8 mouse cellular contexts compared by ENCODE assay signal in genomic region chr7:143756125-143757026, GRCm38 (mm10). TPM values are rescaled to one million over a fixed set of nuclear protein-coding genes. Genes with fewer than 3 reads are reported as not detected.
DNase-seq lines count a peak whose midpoint lies in the region; ATAC-seq and TF ChIP-seq lines count a peak whose summit lies in the region.

Gene Osbpl5, minus strand, starts transcription at chr7:143756985.

- WGBS in neural tube, embryonic 11.5 days, result 27% methylated on average over 22 of the region's 22 CpGs
- WGBS in heart, embryonic 10.5 days, result 22% methylated on average over 22 of the region's 22 CpGs

- DNase-seq in neural tube, embryonic 11.5 days (ENCODE audit: low spot score), result no peak
- DNase-seq in neural tube, embryonic 10.5 days (ENCODE audit: extremely low spot score, low spot score), result no peak
- DNase-seq in brain, embryonic 14.5 days (ENCODE audit: low read depth), result no peak
- DNase-seq in heart, embryonic 10.5 days (ENCODE audit: low spot score), result no peak
- no peak for DNase-seq in layer of hippocampus, postnatal 14 days (ENCODE audit: low spot score in 2 of 2)
- no peak for DNase-seq in cerebellum, postnatal 36 days
- no peak for DNase-seq in spleen, postnatal 4 days (ENCODE audit: low spot score in 2 of 2)

- H3K27me3 ChIP-seq in neural tube, embryonic 11.5 days (ENCODE audit: control insufficient read depth, insufficient read depth, low read length), result peaks cover 8% of the 10 kb centered on the region
- H3K27me3 ChIP-seq in heart, embryonic 10.5 days (ENCODE audit: insufficient read depth, poor library complexity, severe bottlenecking), result peaks cover 74% of the 10 kb centered on the region

- no peaks in the 10 kb centered on the region for H3K36me3 ChIP-seq in neural tube, embryonic 11.5 days (ENCODE audit: control insufficient read depth, insufficient read depth, low read length)
- H3K36me3 ChIP-seq in heart, embryonic 10.5 days, result no peaks in the 10 kb centered on the region

- peak within 1 kb of the TSS; percentile 58 for H3K4me2 ChIP-seq in neural tube, embryonic 11.5 days (ENCODE audit: low read depth)

- H3K9me3 ChIP-seq in neural tube, embryonic 11.5 days (ENCODE audit: control insufficient read depth, low read length), result no peaks in the 10 kb centered on the region
- no peaks in the 10 kb centered on the region for H3K9me3 ChIP-seq in heart, embryonic 10.5 days

- H3K4me1 ChIP-seq in neural tube, embryonic 11.5 days (ENCODE audit: control insufficient read depth, insufficient read depth, low read length), result peaks cover 3% of the 10 kb centered on the region; the same call in 1 of the 2 replicates
- H3K4me1 ChIP-seq in heart, embryonic 10.5 days, result peaks cover 37% of the 10 kb centered on the region

- peak within 1 kb of the TSS; percentile 23 for H3K4me3 ChIP-seq in neural tube, embryonic 11.5 days (ENCODE audit: low read depth, low read length)
- peak within 1 kb of the TSS; percentile 54 for H3K4me3 ChIP-seq in heart, embryonic 10.5 days

- H3K27ac ChIP-seq in neural tube, embryonic 11.5 days (ENCODE audit: low read depth, low read length), result no peak within 1 kb of the TSS
- H3K27ac ChIP-seq in heart, embryonic 10.5 days, result peak within 1 kb of the TSS; percentile 26; the same call in 1 of the 2 replicates

- no peak for TF ChIP-seq CTCF in brain, embryonic 14.5 days (IDR thresholded peaks at IDR 0.05; ENCODE audit: borderline replicate concordance, extremely low read depth, insufficient read depth, insufficient read length)

- TF ChIP-seq POLR2A in brain, embryonic 14.5 days (IDR thresholded peaks at IDR 0.05; ENCODE audit: borderline replicate concordance, extremely low read depth, insufficient read depth, insufficient read length, poor library complexity, severe bottlenecking), result no peak

- H3K9ac ChIP-seq in neural tube, embryonic 11.5 days (ENCODE audit: low read length), result peak within 1 kb of the TSS; percentile 5; the same call in 1 of the 2 replicates

- ATAC-seq in neural tube, embryonic 11.5 days (ENCODE audit: insufficient read depth, low FRiP score, low TSS enrichment), result peak; percentile 29
- no peak for ATAC-seq in monocyte, adult 5-6 weeks (replicated peaks; ENCODE audit: insufficient number of reproducible peaks, low FRiP score, low TSS enrichment, poor library complexity, severe bottlenecking)

RNA-seq across cellular contexts. Expression of gene Osbpl5, which starts in this region (rescaled TPM):
- polyA plus RNA-seq in neural tube, embryonic 11.5 days (2014; fragmentation: Nextera tagmentation; extraction: Ambion mirVana), result 15.8 and 18.9 TPM in 2 replicates
- polyA plus RNA-seq in brain, embryonic 14.5 days (2012; rRNA removed), result 52.0 and 59.1 TPM in 2 replicates
- 19.0 and 29.2 TPM in 2 replicates for polyA plus RNA-seq in heart, embryonic 10.5 days (2016; fragmentation: Nextera tagmentation; extraction: Ambion mirVana)
- 10 to 100 TPM; 36.3 to 40.9 TPM for total RNA-seq in layer of hippocampus, postnatal 14 days (2021)
- 16.1 to 49.9 TPM (median 22.0 TPM) in 3 replicates for total RNA-seq in monocyte, adult 5-6 weeks (2017)
